ENCODE assay signal across 20 mouse cellular contexts in genomic region chr16:57260152-57260551, GRCm38 (mm10). TPM values are rescaled to one million over a fixed set of nuclear protein-coding genes. Genes with fewer than 3 reads are reported as not detected.
"Had no signal": no experiment of that assay in that cellular context is flagged by ENCODE, and none has a peak within 500 bp of the region (broad histone marks: within the 10 kb centered on the region; RNA-seq: fewer than 3 reads in every experiment).

No protein-coding gene starts in this region.

- H3K27me3 ChIP-seq: kidney, embryonic 15.5 days; liver, embryonic 13.5 days; neural tube, embryonic 12.5 days; neural tube, embryonic 15.5 days had no signal

- H3K4me2 ChIP-seq: kidney, embryonic 15.5 days; liver, embryonic 13.5 days; lung, embryonic 14.5 days; midbrain, embryonic 11.5 days; neural tube, embryonic 12.5 days; neural tube, embryonic 15.5 days had no signal

- H3K36me3 ChIP-seq: kidney, embryonic 15.5 days; liver, embryonic 13.5 days; neural tube, embryonic 12.5 days; neural tube, embryonic 15.5 days had no signal

- H3K4me3 ChIP-seq: kidney, embryonic 15.5 days; left cerebral cortex, adult 2 months; liver, embryonic 13.5 days; neural tube, embryonic 12.5 days; neural tube, embryonic 15.5 days had no signal

- H3K9ac ChIP-seq: kidney, embryonic 15.5 days; liver, embryonic 13.5 days; lung, embryonic 14.5 days; neural tube, embryonic 12.5 days; neural tube, embryonic 15.5 days had no signal

- H3K9me3 ChIP-seq: kidney, embryonic 15.5 days; liver, embryonic 13.5 days; neural tube, embryonic 12.5 days; neural tube, embryonic 15.5 days had no signal

- H3K27ac ChIP-seq: kidney, embryonic 15.5 days; left cerebral cortex, adult 2 months; liver, embryonic 13.5 days; neural tube, embryonic 12.5 days; neural tube, embryonic 15.5 days; stomach, postnatal 0 days had no signal

- H3K4me1 ChIP-seq: kidney, embryonic 15.5 days; liver, embryonic 13.5 days; neural tube, embryonic 12.5 days; neural tube, embryonic 15.5 days had no signal

- DNase-seq: kidney, adult 11 months; kidney, adult 8-10 months; kidney, postnatal 10 days; kidney, postnatal 36 days; layer of hippocampus, postnatal 36 days; liver, embryonic 13.5 days; lung, embryonic 14.5 days; midbrain, embryonic 14.5 days; retina, postnatal 1 day; thymus, adult 2 months; thymus, postnatal 14 days; thymus, postnatal 4 days had no signal

RNA-seq across cellular contexts. Expression of gene Tmem30c, which starts 32.5 kb away (rescaled TPM):
- total RNA-seq: liver, adult 2 months had no signal
- polyA plus RNA-seq: liver, adult 2 months; liver, embryonic 13.5 days; liver, embryonic 16.5 days; stomach, postnatal 0 days; thymus, adult 2 months had no signal
